Mouse (Mus musculus): Measurements from ENCODE around the gene Klk9. TPM values are rescaled to one million over a fixed set of nuclear protein-coding genes. Genes with fewer than 3 reads are reported as not detected.
A peak's percentile ranks its signal among the peaks of the same experiment; 100 is the strongest.

The Klk9 gene
- total RNA-seq (2021), result not detected
- long read RNA-seq, experiment 1, result 0 reads
- long read RNA-seq, experiment 2, result 0 reads

DNA sequence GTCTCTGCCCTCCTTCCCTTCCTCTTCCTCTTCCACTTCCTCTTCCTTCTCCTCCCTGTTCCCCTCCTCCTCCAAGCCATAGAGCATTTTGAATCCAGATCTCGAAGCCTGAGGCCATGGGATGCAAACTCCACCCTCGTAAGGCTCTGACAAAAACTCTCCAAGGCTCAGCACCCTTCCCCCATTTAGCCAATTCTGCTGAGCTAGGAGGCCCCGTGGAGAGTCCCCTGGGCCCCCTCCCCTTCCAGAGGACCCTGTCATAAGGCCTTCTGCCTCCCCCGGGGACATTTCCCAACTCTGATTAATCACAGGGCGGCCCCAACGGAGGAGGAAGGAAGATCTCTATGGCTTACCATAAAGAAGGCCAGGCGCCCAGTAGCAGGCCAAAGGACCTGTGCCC lies at the start of gene Klk9:
Gene Klk9, plus strand, starts transcription at position 301 of the 400 bp plus-strand sequence.
- DNase-seq, result no peak

DNA sequence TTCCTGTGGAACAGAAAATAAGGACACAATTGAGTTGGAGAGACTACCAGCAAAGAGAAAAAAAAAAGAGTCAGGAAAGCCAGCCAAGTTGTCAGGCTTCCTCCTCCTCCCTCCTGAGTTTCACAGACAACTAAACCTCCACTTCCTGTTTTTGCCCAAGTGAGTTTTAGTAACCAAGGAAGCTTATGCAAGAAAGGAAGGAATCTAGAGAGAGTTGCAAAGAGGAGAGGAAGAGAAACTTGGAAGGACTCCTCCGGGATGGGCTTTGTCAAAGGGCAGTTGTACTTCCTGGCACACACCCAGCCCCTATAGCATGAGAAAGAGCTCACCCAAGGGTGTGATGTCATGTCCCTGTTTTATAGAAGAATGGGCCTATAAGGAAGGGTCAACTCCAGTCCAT lies 43.9 kb upstream of the Klk9 start:
- no peak for DNase-seq

DNA sequence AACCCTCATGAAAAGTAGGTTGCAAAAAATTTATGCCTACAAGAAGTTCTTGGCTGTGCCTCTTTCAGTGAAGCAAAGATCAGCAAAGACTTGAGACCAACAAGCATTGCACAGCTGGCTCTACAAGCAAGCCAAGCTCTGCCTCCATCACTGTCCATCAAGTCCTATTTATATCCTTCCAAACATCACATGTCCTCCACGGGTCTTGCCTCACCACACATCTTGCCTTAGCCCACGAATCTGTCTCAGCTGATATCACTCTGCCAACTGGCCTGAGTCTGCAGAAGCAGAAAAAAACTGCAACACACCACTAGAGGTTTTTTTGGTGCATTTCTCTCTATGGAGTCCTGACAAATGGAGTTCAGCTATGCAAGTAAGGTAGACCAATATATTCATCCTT lies 38.9 kb upstream of the Klk9 start:
- no peak for DNase-seq

DNA sequence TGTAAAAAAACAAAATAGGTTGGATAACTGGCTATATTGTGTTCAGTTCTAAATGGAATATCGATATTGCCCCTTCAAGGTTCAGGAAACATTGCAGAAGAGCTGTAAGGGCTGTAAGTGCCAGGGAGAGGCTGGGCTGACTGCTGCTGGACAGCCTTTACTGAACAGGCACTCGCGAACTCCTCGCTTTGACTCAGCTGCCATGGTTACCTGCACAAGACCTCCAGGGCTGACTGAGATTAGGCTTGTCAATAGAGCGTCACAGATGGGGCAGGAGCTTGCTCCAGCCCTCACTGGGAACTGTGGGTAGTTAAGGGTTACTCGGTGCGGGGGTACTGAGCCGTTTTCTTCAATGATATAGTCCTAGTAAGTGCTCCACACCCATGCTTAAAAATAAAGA lies 25.2 kb upstream of the Klk9 start:
- DNase-seq, result no peak

DNA sequence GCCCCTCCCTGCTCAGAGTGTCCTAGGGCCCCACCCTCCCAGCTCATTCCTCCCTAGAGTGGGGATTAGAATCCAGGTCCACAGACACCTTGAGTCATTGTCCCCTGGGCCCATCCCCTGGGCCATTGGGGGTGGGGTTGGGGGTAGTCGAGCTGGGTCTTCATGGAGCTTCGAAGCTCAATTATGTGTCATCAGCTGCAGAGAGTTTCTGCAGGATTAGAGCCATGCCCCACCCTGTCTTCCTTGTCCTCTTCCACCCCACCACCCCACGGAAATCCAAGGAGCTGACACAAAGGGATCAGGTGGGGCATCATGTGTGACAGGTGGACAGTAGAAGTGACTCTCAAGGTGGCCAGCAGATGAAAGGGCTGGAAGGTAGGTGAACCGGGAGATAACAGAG lies 23.1 kb upstream of the Klk9 start, which contains the start of gene Klk12:
Gene Klk12, plus strand, starts transcription at position 301 of the 400 bp plus-strand sequence.
- DNase-seq, result no peak

DNA sequence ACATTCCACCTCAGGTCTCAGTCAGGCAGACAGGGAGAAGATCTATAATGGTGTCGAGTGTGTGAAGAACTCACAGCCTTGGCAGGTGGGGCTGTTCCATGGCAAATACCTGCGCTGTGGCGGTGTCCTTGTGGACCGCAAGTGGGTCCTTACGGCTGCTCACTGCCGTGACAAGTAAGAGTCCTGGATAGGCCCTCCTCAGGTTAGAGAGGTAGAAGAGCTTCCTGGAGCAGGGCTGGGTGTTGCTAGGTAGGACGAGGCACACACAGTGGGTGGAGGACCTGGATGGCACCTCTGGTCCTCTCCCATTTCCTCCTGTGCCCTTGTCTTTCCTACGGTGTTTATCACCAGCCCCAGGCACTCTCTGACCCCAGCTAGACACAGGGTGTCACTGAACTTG lies 22.1 kb upstream of the Klk9 start:
- DNase-seq, result no peak

DNA sequence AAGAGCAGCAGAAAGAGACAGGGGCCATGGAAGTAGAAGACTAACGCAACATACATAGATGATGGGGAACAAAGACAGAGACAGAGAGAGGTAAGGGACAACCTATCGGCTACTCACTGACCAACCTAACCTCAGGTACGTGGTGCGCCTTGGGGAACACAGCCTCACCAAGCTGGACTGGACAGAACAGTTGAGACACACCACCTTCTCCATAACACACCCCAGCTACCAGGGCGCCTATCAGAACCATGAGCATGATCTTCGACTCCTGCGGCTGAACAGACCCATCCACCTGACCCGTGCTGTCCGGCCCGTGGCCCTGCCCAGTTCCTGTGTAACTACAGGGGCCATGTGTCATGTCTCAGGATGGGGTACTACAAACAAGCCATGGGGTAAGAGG lies 21.0 kb upstream of the Klk9 start:
- no peak for DNase-seq

DNA sequence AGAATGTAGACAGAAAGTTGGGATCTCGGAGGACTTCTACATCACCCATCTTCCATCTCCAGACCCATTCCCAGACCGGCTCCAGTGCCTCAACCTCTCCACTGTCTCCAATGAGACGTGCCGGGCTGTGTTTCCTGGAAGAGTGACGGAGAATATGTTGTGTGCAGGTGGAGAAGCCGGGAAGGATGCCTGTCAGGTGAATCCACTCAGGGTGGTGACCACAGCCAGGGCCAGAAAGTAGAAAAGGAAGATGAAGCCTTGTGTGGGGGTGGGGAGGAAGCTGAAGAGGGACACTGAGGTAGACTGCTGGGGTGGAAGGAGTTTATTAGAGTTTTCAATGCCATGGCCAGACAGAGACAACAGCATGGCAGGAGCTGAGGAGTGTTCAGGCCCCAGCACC lies 19.8 kb upstream of the Klk9 start:
- DNase-seq, result no peak

DNA sequence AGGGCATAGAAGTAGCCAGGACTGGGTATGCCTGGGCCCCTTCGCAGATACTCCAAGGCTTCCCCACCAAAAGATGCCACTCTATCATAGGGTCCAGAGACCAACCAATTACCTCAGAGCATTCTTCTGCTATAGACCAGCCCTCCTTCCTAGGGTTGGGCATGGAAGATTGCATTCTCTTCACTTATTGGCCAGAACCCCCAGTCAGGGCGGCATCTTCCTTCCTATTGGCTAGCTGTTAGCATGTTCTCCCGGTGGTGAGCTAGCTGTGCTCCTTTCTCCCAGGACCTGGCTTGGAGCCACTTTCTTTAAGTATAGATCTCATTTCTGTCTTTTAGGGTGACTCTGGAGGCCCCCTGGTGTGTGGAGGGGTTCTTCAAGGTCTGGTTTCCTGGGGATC lies 18.8 kb upstream of the Klk9 start:
- no peak for DNase-seq

DNA sequence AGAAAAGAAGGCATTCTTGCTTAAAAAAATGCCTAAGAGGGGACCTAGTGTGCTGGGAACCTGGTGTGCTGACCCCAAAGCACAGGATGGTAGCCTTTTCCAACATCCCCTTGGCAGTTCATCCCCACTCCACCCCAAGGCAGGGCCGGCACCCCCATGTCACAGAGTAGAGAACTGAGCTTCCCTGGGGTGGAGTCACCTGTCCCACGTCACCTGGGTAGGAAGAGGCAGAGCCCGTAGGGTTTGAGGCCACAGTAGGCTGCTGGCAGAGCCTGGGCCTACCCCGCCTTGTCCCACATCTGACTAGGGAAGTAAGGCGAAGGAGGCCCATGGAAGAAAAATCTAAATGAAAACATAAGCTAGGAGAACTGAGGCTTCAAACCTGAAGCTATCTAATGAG lies 17.3 kb upstream of the Klk9 start, which contains the start of gene Klk11:
Gene Klk11, plus strand, starts transcription at position 241 of the 400 bp plus-strand sequence.
- DNase-seq, result no peak

DNA sequence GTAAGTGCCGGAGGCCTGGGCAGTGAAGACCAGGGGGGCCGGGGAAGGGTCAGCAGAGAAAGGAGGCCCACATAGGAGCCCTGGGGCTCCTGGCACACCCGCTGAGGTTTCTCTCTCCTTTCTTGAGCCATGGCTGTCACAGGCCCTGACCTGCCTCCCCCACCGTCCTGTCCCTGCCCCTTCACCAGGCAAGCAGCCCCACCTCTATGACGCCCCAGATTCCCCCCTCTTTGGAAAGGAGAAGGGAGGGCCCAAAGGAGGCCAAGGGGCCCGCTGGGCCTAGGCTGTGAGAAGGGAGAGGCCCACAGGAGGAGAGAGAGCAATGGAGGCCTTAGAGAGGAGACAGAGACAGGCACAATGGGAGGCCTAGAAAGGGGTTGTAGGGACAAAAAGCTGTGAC lies 16.9 kb upstream of the Klk9 start:
- DNase-seq, result no peak

DNA sequence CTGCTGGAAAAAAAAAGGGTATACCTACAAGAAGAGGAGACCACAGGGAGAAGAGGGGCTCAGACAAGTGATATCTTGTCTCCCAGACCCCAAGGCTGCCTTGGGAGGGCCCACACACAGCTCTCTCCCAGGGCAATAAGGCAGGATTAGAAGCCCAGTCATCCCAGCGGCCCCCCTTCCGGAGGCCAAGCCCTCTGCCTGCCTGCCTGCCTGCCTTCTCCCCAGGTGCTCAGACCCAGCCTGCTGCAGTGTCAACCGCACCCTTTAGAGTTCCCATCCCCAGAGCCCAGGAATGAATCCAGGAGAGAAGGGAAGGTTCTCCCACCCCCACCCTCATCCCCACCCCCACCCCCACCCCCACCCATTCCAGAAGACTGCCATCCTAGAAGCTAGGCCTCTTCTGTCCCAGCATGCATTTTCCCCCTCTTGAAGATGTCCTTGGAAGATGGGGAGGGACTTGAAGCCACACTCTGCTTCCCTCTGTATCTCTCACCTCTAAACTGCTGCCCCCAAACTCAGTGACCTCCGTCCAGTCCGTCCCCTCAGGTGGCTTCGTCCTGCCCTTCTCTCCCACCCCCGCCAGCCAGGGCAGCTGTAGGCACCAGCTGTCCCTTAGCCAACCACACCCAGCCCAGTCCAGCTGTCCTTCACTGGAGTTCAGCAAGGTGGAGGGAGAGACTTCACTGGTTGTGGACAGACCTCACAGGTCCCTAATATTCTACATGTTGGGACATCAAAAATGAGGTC lies 16.2 kb upstream of the Klk9 start:
- no peak for DNase-seq

DNA sequence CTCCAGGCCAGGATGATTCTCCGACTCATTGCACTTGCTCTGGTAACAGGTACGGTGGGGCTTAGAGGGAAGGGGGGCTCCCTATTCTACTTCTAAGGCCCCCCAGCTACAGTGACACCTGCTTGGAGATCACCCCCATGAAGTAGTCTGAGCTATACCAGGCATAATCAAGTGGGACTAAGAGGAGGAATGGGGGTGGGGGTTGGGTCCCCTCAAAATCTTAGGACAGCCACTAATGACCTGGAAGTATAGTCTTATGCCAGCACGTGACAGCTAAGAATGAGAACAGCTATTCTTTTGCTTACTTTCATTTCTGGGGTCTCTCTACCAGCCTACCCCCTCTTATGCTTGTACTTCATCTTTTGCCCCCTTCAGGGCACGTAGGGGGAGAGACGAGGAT lies 15.2 kb upstream of the Klk9 start:
- DNase-seq, result no peak

DNA sequence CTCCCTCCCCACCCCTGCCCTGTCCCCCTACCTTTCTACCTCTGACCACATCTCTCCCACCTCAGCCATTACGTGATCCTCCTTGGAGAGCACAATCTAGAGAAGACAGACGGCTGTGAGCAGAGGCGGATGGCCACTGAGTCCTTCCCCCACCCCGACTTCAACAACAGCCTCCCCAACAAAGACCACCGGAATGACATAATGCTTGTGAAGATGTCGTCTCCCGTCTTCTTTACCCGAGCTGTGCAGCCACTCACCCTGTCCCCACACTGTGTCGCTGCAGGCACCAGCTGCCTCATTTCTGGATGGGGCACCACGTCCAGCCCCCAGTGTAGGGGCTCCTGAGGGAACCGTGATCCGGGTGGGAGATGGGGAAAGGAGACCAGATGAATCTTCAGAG lies 14.3 kb upstream of the Klk9 start:
- DNase-seq, result no peak

DNA sequence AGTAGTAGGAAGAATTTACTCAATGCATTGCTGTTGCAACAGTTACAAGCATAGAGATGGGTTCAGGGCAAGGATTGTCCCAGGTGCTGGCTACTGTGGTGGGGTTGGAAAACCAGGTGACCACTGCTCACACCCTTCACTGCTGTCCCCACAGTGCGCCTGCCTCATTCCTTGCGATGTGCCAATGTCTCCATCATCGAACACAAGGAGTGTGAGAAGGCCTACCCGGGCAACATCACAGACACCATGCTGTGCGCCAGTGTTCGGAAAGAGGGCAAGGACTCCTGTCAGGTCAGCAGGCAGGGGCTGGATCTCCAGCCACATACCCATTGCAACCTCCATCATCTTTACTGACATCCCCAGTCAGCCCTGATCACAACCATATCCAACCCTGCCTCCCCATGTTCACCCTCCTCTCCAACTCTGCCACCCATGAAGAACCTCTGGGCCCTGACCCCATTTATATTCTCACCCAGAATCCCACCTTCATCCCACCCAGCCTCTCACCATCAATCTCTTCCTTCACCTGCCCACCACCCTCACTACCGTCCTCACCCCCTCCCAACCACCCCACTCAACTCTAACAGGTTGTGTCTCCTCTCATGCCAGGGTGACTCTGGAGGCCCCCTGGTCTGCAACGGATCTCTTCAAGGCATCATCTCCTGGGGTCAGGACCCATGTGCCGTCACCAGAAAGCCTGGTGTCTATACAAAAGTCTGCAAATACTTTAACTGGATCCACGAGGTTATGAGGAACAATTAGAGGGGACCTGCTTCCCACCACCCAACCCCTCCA lies 13.3 kb upstream of the Klk9 start:
- no peak for DNase-seq

DNA sequence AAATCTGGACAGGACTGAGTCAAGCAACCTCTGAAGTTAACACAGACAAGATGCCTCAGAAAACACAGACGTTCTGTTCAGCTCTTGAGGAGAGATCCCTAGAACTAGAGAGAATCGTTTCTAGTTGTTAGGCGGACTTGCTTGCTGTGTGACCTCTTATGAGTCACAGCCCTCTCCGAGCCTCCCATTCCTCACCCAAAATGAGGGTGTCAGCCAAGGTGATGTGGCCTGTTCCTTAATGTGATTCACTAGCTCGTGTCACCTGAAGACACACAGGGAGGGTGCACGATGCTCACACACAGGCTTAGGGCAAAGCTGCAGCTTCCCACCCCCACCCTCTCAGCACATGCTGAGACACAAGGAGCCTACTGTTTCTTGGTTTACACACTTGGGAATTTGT lies 11.4 kb upstream of the Klk9 start:
- no peak for DNase-seq

DNA sequence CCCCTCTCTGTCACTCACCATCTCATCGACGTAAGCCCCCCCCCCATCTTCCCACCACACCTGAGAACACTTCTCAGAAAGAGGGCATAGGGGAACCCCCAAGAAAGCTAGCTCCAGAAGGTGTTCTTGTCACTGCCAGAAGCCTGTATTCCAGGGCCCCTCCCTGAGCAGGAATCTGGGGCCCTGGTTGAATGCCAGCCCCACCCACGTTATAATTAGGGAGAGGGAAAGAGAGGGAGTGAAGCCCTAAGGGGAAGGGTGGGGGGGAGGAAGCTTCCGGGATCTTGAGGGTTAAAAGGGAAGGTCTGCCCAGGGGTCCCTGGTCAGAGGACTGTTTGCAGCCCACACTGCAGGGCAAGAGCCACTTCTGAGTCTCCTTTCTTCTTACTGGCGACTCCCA lies 10.9 kb upstream of the Klk9 start, which contains the start of gene Klk10:
Gene Klk10, plus strand, starts transcription at position 290 of the 400 bp plus-strand sequence.
- DNase-seq, result no peak

DNA sequence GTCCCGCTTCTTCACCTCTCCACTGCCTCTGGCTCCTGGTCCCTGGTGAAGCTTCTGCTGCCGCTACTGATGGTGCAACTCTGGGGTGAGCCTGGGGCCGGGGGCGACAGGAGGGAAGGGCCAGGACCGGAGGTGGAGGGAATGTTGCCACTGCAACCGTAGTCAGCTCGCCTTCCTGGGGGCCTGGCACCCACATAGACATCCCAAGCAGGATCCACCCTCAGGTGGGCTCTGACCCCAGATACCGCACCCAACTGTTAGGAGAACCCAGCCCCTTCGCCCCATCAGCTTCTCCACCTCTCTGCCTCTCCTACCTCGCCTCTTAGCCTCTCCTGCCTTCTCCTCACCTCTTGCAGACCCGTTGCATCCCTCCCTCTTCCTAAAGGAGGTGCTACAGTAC lies 10.2 kb upstream of the Klk9 start:
- DNase-seq, result no peak

DNA sequence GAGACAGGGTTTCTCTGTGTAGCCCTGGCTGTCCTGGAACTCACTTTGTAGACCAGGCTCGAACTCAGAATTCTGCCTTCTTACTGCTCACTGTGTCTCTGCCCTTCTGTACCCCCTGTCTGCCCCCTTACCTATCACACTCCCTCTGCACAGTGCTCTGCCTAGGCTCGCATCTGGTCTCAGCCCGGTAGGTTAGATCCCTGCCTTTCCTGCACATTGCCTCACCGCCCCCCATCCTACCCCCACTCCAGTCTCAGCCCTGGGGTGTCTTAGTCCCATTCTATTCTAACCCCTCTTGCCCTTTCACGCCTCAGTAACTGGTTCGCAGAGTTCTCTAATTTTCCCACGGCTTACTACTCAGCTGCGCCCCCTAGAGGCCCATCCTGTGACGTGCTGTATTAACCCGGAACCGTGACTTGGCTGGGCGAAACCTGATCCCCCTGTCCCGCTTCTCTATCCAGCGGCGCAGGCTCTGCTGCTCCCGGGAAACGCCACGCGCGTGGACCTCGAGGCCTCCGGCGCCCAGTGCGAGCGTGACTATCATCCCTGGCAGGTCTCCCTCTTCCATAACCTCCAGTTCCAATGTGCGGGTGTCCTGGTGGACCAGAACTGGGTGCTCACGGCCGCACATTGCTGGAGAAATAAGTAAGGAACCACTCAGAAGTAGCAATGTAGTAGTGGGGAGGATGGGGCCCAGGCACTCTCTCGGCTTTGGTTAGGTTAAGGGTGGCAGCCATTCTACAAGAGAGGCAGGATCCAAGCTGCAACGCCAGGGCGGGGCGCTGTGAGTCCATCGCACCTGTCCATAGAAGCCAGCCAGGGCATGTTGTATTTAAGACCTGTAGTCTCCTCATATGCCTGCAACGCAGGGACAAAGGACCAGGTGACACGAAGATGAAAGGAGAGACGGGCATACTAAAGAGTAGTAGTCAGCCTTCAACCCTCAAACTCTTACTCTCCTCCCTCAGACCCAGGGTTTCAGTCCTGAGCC lies 9.1 kb upstream of the Klk9 start:
- DNase-seq, result peak; percentile 40

DNA sequence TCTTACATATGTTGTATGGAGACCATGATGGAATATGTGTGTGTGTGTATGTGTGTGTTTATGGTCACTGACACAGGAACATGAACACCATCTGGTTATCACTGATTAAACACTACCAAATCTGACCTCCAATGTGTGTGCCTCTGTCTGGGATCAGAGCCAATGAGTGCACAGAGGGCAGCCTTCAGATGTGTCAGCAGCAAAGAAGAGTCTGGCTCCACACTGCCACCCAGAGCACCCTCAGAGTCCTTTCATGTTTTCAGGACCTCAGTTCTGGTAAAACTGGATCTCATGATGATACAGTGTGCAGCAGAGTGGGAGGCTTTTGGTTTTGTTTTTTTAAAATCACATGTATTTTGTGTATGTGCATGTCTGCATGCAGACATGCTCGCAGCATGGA lies 6.4 kb upstream of the Klk9 start:
- DNase-seq, result no peak

DNA sequence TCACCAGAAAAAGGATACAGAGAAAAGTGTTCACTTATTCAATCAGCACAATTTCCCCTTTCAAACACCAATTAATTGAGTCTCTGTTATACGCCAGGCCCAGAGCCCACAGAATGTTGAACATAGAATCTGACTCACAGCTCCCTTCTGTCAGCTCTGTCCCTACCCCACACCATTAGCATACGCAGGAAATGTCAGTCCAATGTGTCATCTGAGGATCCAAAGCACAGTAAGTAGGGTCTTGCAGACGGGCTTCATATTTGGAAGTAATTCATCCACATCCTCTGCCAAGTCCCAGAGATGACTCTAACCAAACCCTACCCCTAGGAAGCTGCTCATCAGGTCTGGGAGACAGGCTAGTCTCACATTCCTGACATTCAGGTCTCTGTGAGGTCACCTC lies 3.6 kb upstream of the Klk9 start:
- no peak for DNase-seq

DNA sequence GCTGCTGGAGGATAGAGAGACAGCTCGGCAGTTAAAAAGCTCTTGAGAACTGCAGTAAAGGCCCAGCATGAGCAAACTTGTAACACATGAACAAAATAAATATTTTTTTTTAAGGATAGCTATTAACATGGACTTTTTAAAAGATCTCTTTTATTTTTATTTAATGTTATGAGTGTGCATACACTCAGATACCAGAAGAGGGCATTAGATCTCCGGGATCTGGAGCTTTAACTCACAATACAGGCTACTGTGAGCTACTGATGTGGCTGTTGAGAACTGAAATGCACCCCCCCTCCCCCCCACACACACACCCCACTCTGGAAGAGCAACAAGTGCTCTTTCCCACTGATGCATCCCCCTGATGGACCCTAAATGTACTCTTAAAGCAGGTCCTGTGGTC lies 2.4 kb upstream of the Klk9 start:
- no peak for DNase-seq

All from gastrocnemius, postnatal 25 days (tissue).